Comparison of ENCODE assay signal across 12 mouse cellular contexts in the genomic region with DNA sequence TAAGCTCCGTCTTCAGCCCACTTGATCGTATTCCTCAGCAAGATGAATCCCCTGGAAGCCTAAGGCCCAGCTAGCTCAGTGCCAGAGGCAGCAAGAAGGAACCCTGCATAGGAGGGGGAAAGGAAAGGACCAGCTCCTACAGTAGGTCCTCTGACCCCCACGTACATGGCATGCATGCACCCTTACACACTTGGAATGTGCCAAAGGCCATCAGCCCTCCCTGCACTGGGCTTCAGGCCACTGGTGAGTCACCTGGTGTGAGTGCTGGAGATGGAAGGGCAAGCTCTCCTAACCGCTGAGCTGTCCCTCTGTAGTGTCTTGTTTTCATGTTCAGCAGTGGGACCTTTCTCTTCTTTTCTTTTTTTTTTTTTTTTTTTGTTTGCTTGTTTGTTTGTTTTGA. TPM values are rescaled to one million over a fixed set of nuclear protein-coding genes. Genes with fewer than 3 reads are reported as not detected.
DNase-seq lines count a peak whose midpoint lies in the region; ATAC-seq and TF ChIP-seq lines count a peak whose summit lies in the region.
"Had no signal": no experiment of that assay in that cellular context is flagged by ENCODE, and none has a peak within 500 bp of the region (broad histone marks: within the 10 kb centered on the region; RNA-seq: fewer than 3 reads in every experiment).

No protein-coding gene starts in this region.

- H3K9me3 ChIP-seq in lung, postnatal 0 days (ENCODE audit: low read length), result no peaks in the 10 kb centered on the region
- H3K9me3 ChIP-seq in heart, embryonic 15.5 days (replicated peaks), result no peaks in the 10 kb centered on the region
- H3K9me3 ChIP-seq: embryonic facial prominence, embryonic 12.5 days; heart, embryonic 13.5 days had no signal

- no peaks in the 10 kb centered on the region for H3K4me1 ChIP-seq in lung, postnatal 0 days (ENCODE audit: insufficient read depth, low read depth, low read length)
- H3K4me1 ChIP-seq in heart, embryonic 15.5 days (replicated peaks), result peaks cover 16% of the 10 kb centered on the region
- H3K4me1 ChIP-seq: embryonic facial prominence, embryonic 12.5 days had no signal

- no peak overlapping the region for H3K9ac ChIP-seq in lung, postnatal 0 days (replicated peaks; ENCODE audit: low read depth)
- H3K9ac ChIP-seq in heart, embryonic 15.5 days, result no peak overlapping the region
- H3K9ac ChIP-seq: embryonic facial prominence, embryonic 12.5 days; heart, embryonic 13.5 days had no signal

- no peak for TF ChIP-seq CTCF in lung, postnatal 0 days (IDR thresholded peaks at IDR 0.05)

- TF ChIP-seq EP300 in lung, postnatal 0 days (IDR thresholded peaks at IDR 0.05), result no peak

- ATAC-seq in lung, postnatal 0 days, result peak; percentile 48
- no peak; the same call in 1 of the 2 replicates for ATAC-seq in heart, embryonic 15.5 days (replicated peaks; ENCODE audit: insufficient number of reproducible peaks, insufficient read depth, low FRiP score, low read depth)

- 66% methylated on average over 4 of the region's 4 CpGs for WGBS in lung, postnatal 0 days
- WGBS in heart, embryonic 15.5 days, result 68% methylated on average over 4 of the region's 4 CpGs

- H3K4me2 ChIP-seq in lung, postnatal 0 days (replicated peaks; ENCODE audit: low read depth, low read length), result no peak overlapping the region
- H3K4me2 ChIP-seq in heart, embryonic 15.5 days, result no peak overlapping the region
- H3K4me2 ChIP-seq: embryonic facial prominence, embryonic 12.5 days; heart, embryonic 13.5 days; midbrain, embryonic 11.5 days had no signal

- peaks cover 54% of the 10 kb centered on the region for H3K36me3 ChIP-seq in lung, postnatal 0 days (ENCODE audit: insufficient read depth, low read length)
- peaks cover 83% of the 10 kb centered on the region for H3K36me3 ChIP-seq in heart, embryonic 15.5 days

- no peak overlapping the region for H3K4me3 ChIP-seq in lung, postnatal 0 days (ENCODE audit: low read depth, low read length)
- no peak overlapping the region for H3K4me3 ChIP-seq in heart, embryonic 15.5 days
- H3K4me3 ChIP-seq: embryonic facial prominence, embryonic 12.5 days; heart, embryonic 13.5 days had no signal

- no peak overlapping the region for H3K27ac ChIP-seq in lung, postnatal 0 days (ENCODE audit: low read length)
- H3K27ac ChIP-seq in heart, embryonic 15.5 days, result peak overlapping the region; percentile 24; the same call in 1 of the 2 replicates
- H3K27ac ChIP-seq: embryonic facial prominence, embryonic 12.5 days; heart, embryonic 13.5 days had no signal

- no peaks in the 10 kb centered on the region for H3K27me3 ChIP-seq in lung, postnatal 0 days (replicated peaks; ENCODE audit: insufficient read depth, low read length)
- no peaks in the 10 kb centered on the region for H3K27me3 ChIP-seq in heart, embryonic 15.5 days
- H3K27me3 ChIP-seq: embryonic facial prominence, embryonic 12.5 days; heart, embryonic 13.5 days had no signal

- peak; percentile 30 for DNase-seq in cerebellum, adult 11-12 months
- DNase-seq in cerebellum, postnatal 10 days, result no peak
- DNase-seq in lung, postnatal 0 days (ENCODE audit: low spot score), result peak; percentile 11
- no peak for DNase-seq in lung, postnatal 25 days (ENCODE audit: low spot score)
- DNase-seq in lung, postnatal 36 days, result peak; percentile 28
- no peak for DNase-seq in neural tube, embryonic 10.5 days (ENCODE audit: extremely low spot score, low spot score)
- no peak for DNase-seq in frontal cortex, postnatal 25 days (ENCODE audit: low spot score in 2 of 2)
- DNase-seq: left cerebral cortex, postnatal 4 days had no signal

RNA-seq across cellular contexts. Expression of a gene that starts 52.8 kb away (rescaled TPM):
- polyA plus RNA-seq in lung, postnatal 0 days (2015; fragmentation: Nextera tagmentation; extraction: Ambion mirVana), result 264 and 334 TPM in 2 replicates
- polyA plus RNA-seq in heart, embryonic 15.5 days (2015; fragmentation: Nextera tagmentation; extraction: Ambion mirVana), result 450 and 481 TPM in 2 replicates

Comparison
In these comparisons a context has a peak if more than half of its experiments do, and no peak if none do; other contexts are left out.
1. DNase-seq: peak in cerebellum, adult 11-12 months (single experiment), lung, postnatal 0 days (single experiment) and lung, postnatal 36 days (single experiment); none in cerebellum, postnatal 10 days (0 of 2), lung, postnatal 25 days (single experiment), neural tube, embryonic 10.5 days (single experiment) and frontal cortex, postnatal 25 days (0 of 2).